Mouse (Mus musculus): ENCODE results near the gene Cacna2d2.

DNA sequence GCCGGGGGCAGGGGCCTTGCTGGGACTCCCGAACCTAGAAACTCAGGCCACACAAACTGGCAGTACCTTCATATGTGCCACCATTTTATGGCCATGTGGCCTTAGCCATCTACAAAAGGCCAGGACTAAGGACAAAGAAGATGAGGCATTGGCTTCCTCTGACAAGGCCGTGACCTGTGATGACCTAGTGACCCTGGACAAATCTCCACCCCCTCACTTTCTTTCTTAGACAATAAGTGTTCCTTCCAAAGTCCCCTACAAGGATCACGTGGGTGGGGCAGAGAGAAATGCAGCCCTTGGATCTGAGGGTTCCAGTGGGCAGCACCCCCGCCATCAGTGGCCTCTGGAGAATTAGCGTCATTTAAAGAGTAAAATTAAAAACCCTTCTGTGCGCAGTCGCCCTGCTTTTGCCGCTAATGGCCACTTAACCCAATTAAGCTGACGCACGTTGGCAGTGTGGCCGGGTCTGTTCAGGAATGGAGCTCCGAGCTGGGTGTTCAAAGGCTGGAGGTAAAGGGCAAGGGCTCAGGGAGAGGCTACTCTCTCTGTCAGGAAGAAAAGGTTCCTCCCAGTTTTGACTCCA lies 69.9 kb downstream of the Cacna2d2 start:
- TF ChIP-seq CTCF (IDR thresholded peaks at IDR 0.05; ENCODE audit: borderline replicate concordance, insufficient read depth, low read length), result no peak
- no peak for TF ChIP-seq POLR2A (IDR thresholded peaks at IDR 0.05; ENCODE audit: low read depth, low read length)

Measured in embryonic fibroblast, embryonic 13.5 days (primary cell).